In the genomic region with DNA sequence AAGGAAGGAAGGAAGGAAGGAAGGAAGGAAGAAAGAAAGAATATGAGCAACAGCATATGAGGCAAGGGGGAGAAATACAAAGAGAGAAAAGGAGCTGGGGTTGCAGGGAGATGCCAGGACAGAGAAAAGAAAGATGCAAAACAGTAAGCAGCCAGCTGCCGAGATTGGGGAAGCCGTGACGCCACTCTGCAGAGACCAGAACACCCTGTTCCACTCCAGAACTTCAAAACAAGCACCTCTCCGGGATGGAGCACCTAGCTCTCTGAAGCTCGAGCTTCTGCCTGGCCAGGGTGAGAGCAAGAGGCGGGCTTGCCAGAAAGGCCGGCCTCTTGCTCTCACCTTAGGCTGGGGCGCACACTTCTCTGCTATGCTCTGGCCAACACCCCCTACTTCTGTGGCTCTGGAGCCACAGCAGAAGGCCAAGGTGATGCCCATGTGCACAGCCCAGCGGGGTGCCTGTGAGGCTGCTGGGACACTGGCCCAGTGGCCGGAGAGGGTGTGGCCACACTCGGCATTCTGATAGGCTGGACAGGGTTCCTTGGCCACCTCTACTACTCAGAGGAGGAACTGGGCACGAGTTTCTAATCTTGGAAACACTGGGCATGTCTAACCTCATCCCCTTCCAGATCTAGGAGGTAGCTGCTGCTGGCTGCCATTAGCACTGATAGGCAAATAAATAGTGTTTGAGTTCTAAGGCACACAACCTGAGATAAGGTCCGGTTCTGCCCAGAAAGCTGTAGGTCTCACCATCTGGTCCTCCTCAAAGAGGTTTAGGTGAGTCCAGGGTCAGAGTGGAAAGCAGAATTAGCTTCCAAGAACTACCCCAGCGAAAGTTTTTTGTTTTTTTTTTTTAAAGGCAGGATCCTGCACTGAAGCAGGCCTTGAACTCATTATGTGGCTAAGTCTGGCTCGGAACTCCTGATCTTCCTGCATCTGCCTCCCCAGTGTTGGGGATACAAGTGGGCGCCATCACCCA, we compare ENCODE assay signal across 10 mouse cellular contexts. TPM values are rescaled to one million over a fixed set of nuclear protein-coding genes. Genes with fewer than 3 reads are reported as not detected.
A peak's percentile ranks its signal among the peaks of the same experiment; 100 is the strongest.
DNase-seq lines count a peak whose midpoint lies in the region; ATAC-seq and TF ChIP-seq lines count a peak whose summit lies in the region.
"Had no signal": no experiment of that assay in that cellular context is flagged by ENCODE, and none has a peak within 500 bp of the region (broad histone marks: within the 10 kb centered on the region; RNA-seq: fewer than 3 reads in every experiment).

No protein-coding gene starts in this region.

- DNase-seq in adrenal gland, adult 2 months: peak; percentile 59
- no peak for DNase-seq in adrenal gland, adult 18-20 months (ENCODE audit: low spot score in 2 of 2)
- DNase-seq in lung, postnatal 36 days: peak; percentile 20
- DNase-seq in lung, adult 2 months: no peak
- DNase-seq in cerebellum, postnatal 14 days: peak; percentile 89 to 93
- peak; percentile 28 for DNase-seq in heart, postnatal 25 days (ENCODE audit: low spot score)
- no peak for DNase-seq in spleen, postnatal 36 days (ENCODE audit: low spot score in 2 of 2)

- H3K27me3 ChIP-seq in neural tube, embryonic 15.5 days (replicated peaks): no peaks in the 10 kb centered on the region
- H3K27me3 ChIP-seq: neural tube, embryonic 12.5 days had no signal

- intact Hi-C loops in heart, postnatal 25 days (cut with DNase I): no loop called here

- no peak overlapping the region for H3K4me2 ChIP-seq in neural tube, embryonic 15.5 days
- H3K4me2 ChIP-seq: neural tube, embryonic 12.5 days had no signal

- H3K4me1 ChIP-seq in lung, adult 2 months (ENCODE audit: control insufficient read depth, insufficient read depth, low read length): no peaks in the 10 kb centered on the region
- no peaks in the 10 kb centered on the region for H3K4me1 ChIP-seq in neural tube, embryonic 15.5 days
- H3K4me1 ChIP-seq: neural tube, embryonic 12.5 days had no signal

- no peaks in the 10 kb centered on the region for H3K9me3 ChIP-seq in neural tube, embryonic 15.5 days (replicated peaks)
- H3K9me3 ChIP-seq: neural tube, embryonic 12.5 days had no signal

- no peak for ATAC-seq in neural tube, embryonic 15.5 days (ENCODE audit: low FRiP score)

- WGBS in lung, adult 2 months: 66% methylated on average over 16 of the region's 16 CpGs
- WGBS in neural tube, embryonic 15.5 days: 85% methylated on average over 16 of the region's 16 CpGs

- H3K4me3 ChIP-seq in lung, adult 2 months (replicated peaks; ENCODE audit: extremely low read depth, low read depth, low read length): no peak overlapping the region
- H3K4me3 ChIP-seq in neural tube, embryonic 15.5 days (replicated peaks): no peak overlapping the region
- H3K4me3 ChIP-seq: neural tube, embryonic 12.5 days had no signal

- H3K9ac ChIP-seq in neural tube, embryonic 15.5 days (replicated peaks): no peak overlapping the region
- H3K9ac ChIP-seq: neural tube, embryonic 12.5 days had no signal

- H3K36me3 ChIP-seq in neural tube, embryonic 15.5 days: no peaks in the 10 kb centered on the region
- H3K36me3 ChIP-seq: neural tube, embryonic 12.5 days had no signal

- no peak overlapping the region for H3K27ac ChIP-seq in neural tube, embryonic 15.5 days (replicated peaks)
- H3K27ac ChIP-seq: neural tube, embryonic 12.5 days had no signal

- no peak for TF ChIP-seq CTCF in lung, adult 2 months (IDR thresholded peaks at IDR 0.05; ENCODE audit: insufficient read depth, low read length)

- TF ChIP-seq POLR2A in lung, adult 2 months (IDR thresholded peaks at IDR 0.05; ENCODE audit: borderline replicate concordance, extremely low read depth, low read depth, low read length): no peak

RNA-seq across cellular contexts. Expression of gene Slc7a8, which starts 33.5 kb away (rescaled TPM):
- 10 to 100 TPM; 24.7 to 74.6 TPM for total RNA-seq in adrenal gland, adult 2 months (2021)
- 31.9 and 52.9 TPM in 2 replicates for polyA plus RNA-seq in adrenal gland, adult 2 months (2012; rRNA removed)
- total RNA-seq in adrenal gland, adult 18-20 months (2021): 10 to 100 TPM; 24.6 to 55.6 TPM
- 2.9 and 4.0 TPM in 2 replicates for polyA plus RNA-seq in lung, adult 2 months (2012; rRNA removed)
- 1 to 10 TPM; 2.4 to 2.8 TPM for total RNA-seq in heart, postnatal 25 days (2021)
- 6.1 and 8.1 TPM in 2 replicates for polyA plus RNA-seq in neural tube, embryonic 15.5 days (2015; fragmentation: Nextera tagmentation; extraction: Ambion mirVana)

RNA-seq across cellular contexts. Expression of gene Cebpe, which starts 36.3 kb away (rescaled TPM):
- not detected for total RNA-seq in adrenal gland, adult 2 months (2021)
- polyA plus RNA-seq in adrenal gland, adult 2 months (2012; rRNA removed): 0.18 and 0.52 TPM in 2 replicates
- under 1 TPM in 1 of 2 experiments, not detected in 1; 0.23 TPM for total RNA-seq in adrenal gland, adult 18-20 months (2021)
- polyA plus RNA-seq in lung, adult 2 months (2012; rRNA removed): 0.57 and 1.1 TPM in 2 replicates
- total RNA-seq in heart, postnatal 25 days (2021): not detected
- polyA plus RNA-seq in neural tube, embryonic 15.5 days (2015; fragmentation: Nextera tagmentation; extraction: Ambion mirVana): 0.12 and 0.29 TPM in 2 replicates
- polyA plus RNA-seq: limb, embryonic 11.5 days had no signal

RNA-seq across cellular contexts. Expression of gene Gm29776, which starts 49.6 kb away (rescaled TPM):
- not detected for total RNA-seq in adrenal gland, adult 2 months (2021)
- 0.07 and 0.08 TPM in 2 replicates for polyA plus RNA-seq in adrenal gland, adult 2 months (2012; rRNA removed)
- total RNA-seq in adrenal gland, adult 18-20 months (2021): not detected
- 0.43 and 0.56 TPM in 2 replicates for polyA plus RNA-seq in lung, adult 2 months (2012; rRNA removed)
- total RNA-seq in heart, postnatal 25 days (2021): not detected
- polyA plus RNA-seq in neural tube, embryonic 15.5 days (2015; fragmentation: Nextera tagmentation; extraction: Ambion mirVana): 0.18 and 0.19 TPM in 2 replicates

Comparison
In these comparisons a context has a peak if more than half of its experiments do, and no peak if none do; other contexts are left out.
1. DNase-seq: peak in adrenal gland, adult 2 months (single experiment), lung, postnatal 36 days (single experiment), cerebellum, postnatal 14 days (2 of 2) and heart, postnatal 25 days (single experiment); none in adrenal gland, adult 18-20 months (0 of 2), lung, adult 2 months (single experiment) and spleen, postnatal 36 days (0 of 2).
2. RNA of gene Slc7a8, which starts 33.5 kb away (total RNA-seq): 24.7 to 74.6 TPM in adrenal gland, adult 2 months and 24.6 to 55.6 TPM in adrenal gland, adult 18-20 months; 2.4 to 2.8 TPM in heart, postnatal 25 days; every median in the first group is over 4 times any median in the second.